Comparison of ENCODE assay signal across 24 mouse cellular contexts in the genomic region with DNA sequence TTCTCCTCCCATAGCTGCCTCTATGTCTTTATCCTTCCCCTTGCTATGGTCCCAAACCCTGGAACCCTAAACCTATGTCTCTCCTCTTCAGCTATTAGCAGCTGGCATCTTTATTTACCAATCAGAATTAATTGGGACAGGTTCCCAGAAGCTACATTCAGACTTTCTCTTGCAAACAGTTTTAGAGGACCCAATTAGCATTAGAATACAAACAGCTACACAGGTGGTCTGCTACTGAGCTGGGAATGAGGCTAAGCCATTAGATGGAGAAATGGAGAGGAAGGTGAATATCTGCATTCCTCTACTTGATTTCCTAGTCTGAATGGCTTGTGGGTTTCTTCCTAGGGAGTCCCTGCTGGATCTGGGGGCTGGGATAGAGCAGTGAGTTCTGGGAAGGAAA.
DNase-seq lines count a peak whose midpoint lies in the region; ATAC-seq and TF ChIP-seq lines count a peak whose summit lies in the region.
"Had no signal": no experiment of that assay in that cellular context is flagged by ENCODE, and none has a peak within 500 bp of the region (broad histone marks: within the 10 kb centered on the region; RNA-seq: fewer than 3 reads in every experiment).

No protein-coding gene starts in this region.

- H3K4me2 ChIP-seq in hindbrain, postnatal 0 days (ENCODE audit: low read depth, low read length): no peak overlapping the region
- no peak overlapping the region for H3K4me2 ChIP-seq in hindbrain, embryonic 16.5 days (ENCODE audit: low read length)
- no peak overlapping the region for H3K4me2 ChIP-seq in forebrain, embryonic 16.5 days (ENCODE audit: low read length)
- H3K4me2 ChIP-seq: heart, embryonic 11.5 days; hindbrain, embryonic 12.5 days; limb, embryonic 12.5 days; liver, embryonic 11.5 days; lung, embryonic 15.5 days; midbrain, embryonic 11.5 days; neural tube, embryonic 13.5 days had no signal

- no peak overlapping the region for H3K27ac ChIP-seq in hindbrain, postnatal 0 days
- H3K27ac ChIP-seq in hindbrain, embryonic 16.5 days (ENCODE audit: low read depth, low read length): no peak overlapping the region
- no peak overlapping the region for H3K27ac ChIP-seq in forebrain, embryonic 16.5 days (ENCODE audit: low read length)
- H3K27ac ChIP-seq: hindbrain, embryonic 12.5 days; limb, embryonic 12.5 days; lung, embryonic 15.5 days; neural tube, embryonic 13.5 days had no signal

- DNase-seq in hindbrain, postnatal 0 days (ENCODE audit: low spot score): peak; percentile 5
- peak; percentile 80 for DNase-seq in ZHBTc4 (ENCODE audit: low read depth, low spot score)
- DNase-seq in adrenal gland, postnatal 25 days: no peak
- no peak for DNase-seq in left cerebral cortex, postnatal 10 days (ENCODE audit: extremely low spot score in 1 of 2, low spot score in 2 of 2)
- DNase-seq: adrenal gland, postnatal 10 days; cerebellum, adult 11-12 months; cerebellum, postnatal 10 days; gastrocnemius, postnatal 25 days; heart, adult 11 months; heart, postnatal 36 days; kidney, adult 9 months; kidney, postnatal 10 days; right cerebral cortex, postnatal 25 days had no signal

- H3K4me3 ChIP-seq in hindbrain, postnatal 0 days (ENCODE audit: low read length): no peak overlapping the region
- H3K4me3 ChIP-seq in hindbrain, embryonic 16.5 days (ENCODE audit: low read length): no peak overlapping the region
- H3K4me3 ChIP-seq in forebrain, embryonic 16.5 days (replicated peaks; ENCODE audit: low read length): no peak overlapping the region
- H3K4me3 ChIP-seq: hindbrain, embryonic 12.5 days; limb, embryonic 12.5 days; lung, embryonic 15.5 days; neural tube, embryonic 13.5 days had no signal

- H3K36me3 ChIP-seq in hindbrain, postnatal 0 days (ENCODE audit: insufficient read depth, low read length): no peaks in the 10 kb centered on the region
- H3K36me3 ChIP-seq in hindbrain, embryonic 16.5 days (ENCODE audit: control insufficient read depth, insufficient read depth, low read length): no peaks in the 10 kb centered on the region
- no peaks in the 10 kb centered on the region for H3K36me3 ChIP-seq in forebrain, embryonic 16.5 days (ENCODE audit: control insufficient read depth, insufficient read depth)
- H3K36me3 ChIP-seq: hindbrain, embryonic 12.5 days; limb, embryonic 12.5 days; lung, embryonic 15.5 days; neural tube, embryonic 13.5 days had no signal

- ATAC-seq in hindbrain, postnatal 0 days: no peak
- ATAC-seq in hindbrain, embryonic 16.5 days: no peak; the same call in 1 of the 2 replicates
- peak; percentile 75 for ATAC-seq in forebrain, embryonic 16.5 days
- no peak for ATAC-seq in erythroblast, adult 5-6 weeks (replicated peaks; ENCODE audit: low FRiP score, poor library complexity, severe bottlenecking)
- ATAC-seq: intestine, postnatal 0 days had no signal

- H3K9ac ChIP-seq in hindbrain, postnatal 0 days (replicated peaks; ENCODE audit: low read length): no peak overlapping the region
- no peak overlapping the region for H3K9ac ChIP-seq in hindbrain, embryonic 16.5 days (ENCODE audit: low read depth, low read length)
- no peak overlapping the region for H3K9ac ChIP-seq in forebrain, embryonic 16.5 days (replicated peaks; ENCODE audit: low read depth, low read length)
- H3K9ac ChIP-seq: hindbrain, embryonic 12.5 days; limb, embryonic 12.5 days; lung, embryonic 15.5 days; neural tube, embryonic 13.5 days had no signal

- TF ChIP-seq CTCF in hindbrain, postnatal 0 days (IDR thresholded peaks at IDR 0.05; ENCODE audit: low read depth): no peak

- no peaks in the 10 kb centered on the region for H3K27me3 ChIP-seq in hindbrain, postnatal 0 days (ENCODE audit: insufficient read depth, low read length)
- no peaks in the 10 kb centered on the region for H3K27me3 ChIP-seq in hindbrain, embryonic 16.5 days (replicated peaks; ENCODE audit: control insufficient read depth, insufficient read depth, low read length)
- H3K27me3 ChIP-seq in forebrain, embryonic 16.5 days (replicated peaks; ENCODE audit: control insufficient read depth, insufficient read depth, low read length): no peaks in the 10 kb centered on the region
- H3K27me3 ChIP-seq: hindbrain, embryonic 12.5 days; limb, embryonic 12.5 days; lung, embryonic 15.5 days; neural tube, embryonic 13.5 days had no signal

- intact Hi-C loops in left cerebral cortex, postnatal 10 days (cut with DNase I): no loop called here

- no peaks in the 10 kb centered on the region for H3K4me1 ChIP-seq in hindbrain, postnatal 0 days (ENCODE audit: insufficient read depth, low read length)
- no peaks in the 10 kb centered on the region for H3K4me1 ChIP-seq in hindbrain, embryonic 16.5 days (ENCODE audit: control insufficient read depth, insufficient read depth, low read depth, low read length)
- no peaks in the 10 kb centered on the region; the same call in 1 of the 2 replicates for H3K4me1 ChIP-seq in forebrain, embryonic 16.5 days (replicated peaks; ENCODE audit: control insufficient read depth, insufficient read depth, low read length)
- H3K4me1 ChIP-seq: hindbrain, embryonic 12.5 days; limb, embryonic 12.5 days; lung, embryonic 15.5 days had no signal

- H3K9me3 ChIP-seq in hindbrain, postnatal 0 days (ENCODE audit: low read length): no peaks in the 10 kb centered on the region
- H3K9me3 ChIP-seq in hindbrain, embryonic 16.5 days (ENCODE audit: control insufficient read depth, low read length): no peaks in the 10 kb centered on the region
- H3K9me3 ChIP-seq in forebrain, embryonic 16.5 days (ENCODE audit: control insufficient read depth, low read length): no peaks in the 10 kb centered on the region
- H3K9me3 ChIP-seq: hindbrain, embryonic 12.5 days; lung, embryonic 15.5 days; neural tube, embryonic 13.5 days had no signal

Comparison
In these comparisons a context has a peak if more than half of its experiments do, and no peak if none do; other contexts are left out.
1. DNase-seq: peak in hindbrain, postnatal 0 days (single experiment) and ZHBTc4 (single experiment); none in adrenal gland, postnatal 25 days (single experiment) and left cerebral cortex, postnatal 10 days (0 of 2).